Mouse (Mus musculus) midbrain, embryonic 14.5 days (tissue): ENCODE results near the gene Srrm2. TPM values are rescaled to one million over a fixed set of nuclear protein-coding genes. Genes with fewer than 3 reads are reported as not detected.
A peak's percentile ranks its signal among the peaks of the same experiment; 100 is the strongest.
"Not testable (repeated sequence)": the region's sequence is repeated elsewhere in the genome, so short reads cannot be mapped to it uniquely, and the experiment has no call there.

Experiments
- ATAC-seq: fragments of 200-750 bp; cut with Nextera tagmentation; 2 replicates; pipeline ENCODE4 v1.8.0; 2017; ENCODE audit warnings: moderate number of reproducible peaks, moderate library complexity; ENCODE audit not compliant: low FRiP score, low TSS enrichment
- DNase-seq: peaks from one replicate; pipeline ENCODE4 v3.0.0-alpha.2; 2015
- H3K27ac ChIP-seq: fragments of 300-500 bp; sonication (generic); replicated peaks from 2 replicates; pipeline ENCODE4 v1.5.1; 2014; ENCODE audit warnings: mild to moderate bottlenecking, low read depth, low read length, moderate library complexity
- H3K27me3 ChIP-seq: fragments of 300-500 bp; sonication (generic); 2 replicates; pipeline ENCODE4 v1.6.1; 2014; ENCODE audit warnings: low read length, control low read depth, mixed read lengths; ENCODE audit not compliant: control insufficient read depth, insufficient read depth
- H3K36me3 ChIP-seq: fragments of 300-500 bp; sonication (generic); 2 replicates; pipeline ENCODE4 v1.6.1; 2014; ENCODE audit warnings: low read length, control low read depth; ENCODE audit not compliant: control insufficient read depth, insufficient read depth
- H3K4me1 ChIP-seq: fragments of 300-500 bp; sonication (generic); 2 replicates; pipeline ENCODE4 v1.6.1; 2014; ENCODE audit warnings: mild to moderate bottlenecking, antibody characterized with exemption, low read length, control low read depth; ENCODE audit not compliant: control insufficient read depth, insufficient read depth
- H3K4me2 ChIP-seq: fragments of 300-500 bp; sonication (generic); 2 replicates; pipeline ENCODE4 v1.6.1; 2014; ENCODE audit warnings: mild to moderate bottlenecking, low read length, moderate library complexity
- H3K4me3 ChIP-seq: fragments of 300-500 bp; sonication (generic); replicated peaks from 2 replicates; pipeline ENCODE4 v1.5.1; 2014; ENCODE audit warnings: low read depth, low read length
- H3K9ac ChIP-seq: fragments of 300-500 bp; sonication (generic); replicated peaks from 2 replicates; pipeline ENCODE4 v1.6.1; 2014; ENCODE audit warnings: mild to moderate bottlenecking, low read length, moderate library complexity
- H3K9me3 ChIP-seq: fragments of 300-500 bp; sonication (generic); 2 replicates; pipeline ENCODE4 v1.6.1; 2016; ENCODE audit warnings: low read length, control low read depth, mixed read lengths; ENCODE audit not compliant: control insufficient read depth
- WGBS: fragments of 180-500 bp; shearing (Covaris S2); extraction: QIAGEN DNeasy Blood & Tissue Kit; methylation state at CpG from one replicate; pipeline ENCODE4 v1.1.7; 2014; 5-methylcytosine and 5-hydroxymethylcytosine counted together
- polyA plus RNA-seq: library from polyadenylated mRNA; unstranded; fragments of >200 nt; fragmentation: Nextera tagmentation; extraction: Ambion mirVana; gene quantifications from 2 replicates; pipeline ENCODE4 v1.2.1, GENCODE M21; 2014

The Srrm2 gene
- polyA plus RNA-seq, 1 experiment from 2014 or later = 498 TPM

GRCm38 (mm10) chr17:23772219-23772556 is 18.1 kb upstream of the Srrm2 start:
- not testable (repeated sequence) for H3K9me3 ChIP-seq, H3K27me3 ChIP-seq, H3K9ac ChIP-seq, H3K27ac ChIP-seq, ATAC-seq, DNase-seq
- peak overlapping the region; percentile 65 for H3K4me2 ChIP-seq
- peaks cover 14% of the 10 kb centered on the region; the same call in 1 of the 2 replicates for H3K36me3 ChIP-seq
- H3K4me3 ChIP-seq = peak overlapping the region; percentile 86
- peaks cover 20% of the 10 kb centered on the region for H3K4me1 ChIP-seq
- WGBS = 96% methylated on average over 2 of the region's 2 CpGs

DNA sequence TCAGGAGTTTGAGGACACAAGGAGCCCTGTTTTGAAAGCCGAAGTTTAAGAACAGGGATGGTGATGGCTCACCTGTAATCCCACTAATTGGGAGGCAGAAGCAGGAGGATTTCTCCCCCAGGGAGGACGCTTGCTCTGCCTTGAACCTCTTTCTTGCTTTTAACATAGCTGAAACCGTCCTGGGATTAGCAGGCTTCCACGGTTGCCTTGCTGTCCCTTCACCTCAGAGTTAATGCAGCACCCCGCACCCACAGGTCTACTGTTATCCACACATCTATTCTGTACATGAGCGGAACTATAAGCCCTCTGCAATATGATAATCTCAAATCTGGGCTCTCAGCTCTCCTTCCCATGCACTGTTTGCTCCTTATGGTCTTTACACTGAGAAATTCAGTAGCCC is 16.7 kb upstream of the Srrm2 start:
- Histone ChIP-seq H3K36me3 (peaks cover 9% of the 10 kb centered on the region; the same call in 1 of the 2 replicates), H3K4me1 (peaks cover 19% of the 10 kb centered on the region), H3K9me3 (no peaks in the 10 kb centered on the region), H3K9ac (no peak overlapping the region), H3K4me3 (no peak overlapping the region), H3K27ac (no peak overlapping the region), H3K4me2 (no peak overlapping the region), H3K27me3 (no peaks in the 10 kb centered on the region)
- DNase-seq (no peak), ATAC-seq (no peak)
- WGBS = 69% methylated on average over 6 of the region's 6 CpGs

DNA sequence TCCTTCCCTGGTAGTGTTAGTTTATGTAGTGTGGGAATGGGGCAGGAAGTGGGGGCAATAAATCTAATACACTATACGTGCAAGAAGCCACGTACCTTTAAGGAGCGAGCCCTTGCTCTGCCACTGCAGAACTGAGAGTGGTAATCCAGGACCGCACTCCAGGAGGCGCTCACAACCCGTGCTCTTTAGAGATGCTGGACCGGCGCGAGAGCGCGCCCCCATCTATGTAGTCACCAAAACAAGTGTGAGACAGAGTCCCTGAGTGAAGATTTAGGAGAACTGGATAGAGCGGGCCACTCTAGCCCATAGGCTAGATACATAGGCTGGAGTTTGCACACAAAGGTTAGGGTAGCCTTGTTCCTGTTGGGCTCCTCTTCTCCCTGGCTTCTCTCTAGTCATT is 16.2 kb upstream of the Srrm2 start:
- H3K27me3 ChIP-seq = no peaks in the 10 kb centered on the region
- ATAC-seq = peak; percentile 21; the same call in 1 of the 2 replicates
- WGBS = 6% methylated on average over 12 of the region's 12 CpGs
- H3K4me1 ChIP-seq = peaks cover 15% of the 10 kb centered on the region
- no peak overlapping the region for H3K4me2 ChIP-seq
- no peak overlapping the region for H3K9ac ChIP-seq
- H3K4me3 ChIP-seq = no peak overlapping the region
- peak; percentile 84 for DNase-seq
- H3K9me3 ChIP-seq = no peaks in the 10 kb centered on the region
- peaks cover 5% of the 10 kb centered on the region; the same call in 1 of the 2 replicates for H3K36me3 ChIP-seq
- H3K27ac ChIP-seq = no peak overlapping the region

DNA sequence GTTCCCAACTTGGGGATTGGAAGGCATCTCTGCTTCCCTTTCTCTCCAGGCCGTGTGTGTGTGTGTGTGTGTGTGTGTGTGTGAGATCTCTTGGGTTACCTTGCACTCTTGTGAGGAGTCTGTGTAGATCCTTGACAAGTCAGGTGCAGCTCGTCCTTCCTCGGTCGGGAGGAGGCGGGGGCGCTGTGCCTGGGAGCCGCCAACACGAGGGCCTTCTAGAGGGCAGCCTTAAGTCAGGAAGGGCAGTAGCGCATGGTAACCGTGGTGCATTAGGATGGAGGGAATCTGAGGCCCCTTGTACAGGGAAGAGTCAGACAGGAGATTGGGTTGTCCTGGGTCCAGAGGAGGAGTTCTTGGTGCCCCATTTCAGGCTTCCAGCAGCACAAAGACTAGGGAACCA is 14.1 kb upstream of the Srrm2 start:
- no peak for ATAC-seq
- Histone ChIP-seq H3K4me3 (no peak overlapping the region), H3K27me3 (no peaks in the 10 kb centered on the region), H3K4me2 (no peak overlapping the region), H3K9me3 (no peaks in the 10 kb centered on the region), H3K36me3 (peaks cover 7% of the 10 kb centered on the region; the same call in 1 of the 2 replicates), H3K27ac (no peak overlapping the region), H3K9ac (no peak overlapping the region), H3K4me1 (peaks cover 4% of the 10 kb centered on the region)
- 78% methylated on average over 10 of the region's 10 CpGs for WGBS
- DNase-seq = no peak

DNA sequence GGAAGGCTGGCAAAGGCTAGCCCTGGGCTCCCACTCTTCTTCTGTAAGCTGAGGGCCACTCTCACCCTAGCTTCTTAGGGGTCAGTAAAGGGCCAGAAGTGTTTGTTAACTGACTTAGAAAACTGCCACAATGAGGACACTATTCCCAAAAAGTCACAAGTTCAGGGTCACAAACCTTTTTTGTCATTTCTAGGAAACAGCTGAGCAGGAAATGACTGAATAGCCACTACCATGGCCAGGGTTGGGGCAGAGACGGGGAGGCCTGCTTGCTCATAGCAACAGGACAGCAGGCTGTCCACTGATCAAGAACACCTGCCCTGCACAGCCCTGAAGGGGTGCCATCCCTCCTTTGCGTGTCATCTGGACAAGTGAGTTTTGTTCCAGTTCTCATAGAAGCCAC is 13.2 kb upstream of the Srrm2 start:
- WGBS = 89% methylated on average over 2 of the region's 2 CpGs
- no peak overlapping the region for H3K9ac ChIP-seq
- ATAC-seq = no peak

GRCm38 (mm10) chr17:23778447-23778846 is 11.9 kb upstream of the Srrm2 start:
- ATAC-seq = no peak
- 70% methylated on average over 2 of the region's 2 CpGs for WGBS
- no peak overlapping the region for H3K4me3 ChIP-seq
- H3K36me3 ChIP-seq = peaks cover 7% of the 10 kb centered on the region; the same call in 1 of the 2 replicates
- no peak for DNase-seq
- H3K9ac ChIP-seq = no peak overlapping the region
- no peak overlapping the region for H3K27ac ChIP-seq
- H3K4me2 ChIP-seq = no peak overlapping the region
- H3K4me1 ChIP-seq = no peaks in the 10 kb centered on the region
- H3K9me3 ChIP-seq = no peaks in the 10 kb centered on the region
- no peaks in the 10 kb centered on the region for H3K27me3 ChIP-seq

More for the DNA sequence above, 13.2 kb upstream of the Srrm2 start:
- Histone ChIP-seq H3K27me3 (no peaks in the 10 kb centered on the region), H3K4me1 (peaks cover under 1% of the 10 kb centered on the region), H3K27ac (no peak overlapping the region), H3K9me3 (no peaks in the 10 kb centered on the region), H3K36me3 (peaks cover 7% of the 10 kb centered on the region; the same call in 1 of the 2 replicates), H3K4me2 (no peak overlapping the region), H3K4me3 (no peak overlapping the region)
- no peak for DNase-seq

DNA sequence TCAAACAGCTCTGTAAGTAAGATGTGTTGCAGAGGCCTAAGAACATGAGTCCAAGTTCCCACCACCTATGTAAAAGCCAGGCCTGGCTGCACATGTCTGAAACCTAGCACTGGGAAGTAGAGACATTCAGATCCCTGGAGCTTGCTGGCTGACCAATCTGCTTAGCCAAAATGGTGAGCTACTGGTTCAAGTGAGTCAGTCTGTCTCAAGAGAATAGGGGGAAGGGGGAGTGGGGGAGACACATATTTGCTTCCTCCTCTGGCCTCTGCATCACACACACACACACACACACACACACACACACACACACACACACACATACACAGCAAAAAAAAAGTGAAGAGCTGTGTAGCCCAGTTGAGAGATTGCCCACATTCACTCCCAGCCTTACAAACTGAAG is 7.0 kb upstream of the Srrm2 start:
- H3K27ac ChIP-seq = no peak overlapping the region
- no peak for DNase-seq
- H3K9ac ChIP-seq = no peak overlapping the region

DNA sequence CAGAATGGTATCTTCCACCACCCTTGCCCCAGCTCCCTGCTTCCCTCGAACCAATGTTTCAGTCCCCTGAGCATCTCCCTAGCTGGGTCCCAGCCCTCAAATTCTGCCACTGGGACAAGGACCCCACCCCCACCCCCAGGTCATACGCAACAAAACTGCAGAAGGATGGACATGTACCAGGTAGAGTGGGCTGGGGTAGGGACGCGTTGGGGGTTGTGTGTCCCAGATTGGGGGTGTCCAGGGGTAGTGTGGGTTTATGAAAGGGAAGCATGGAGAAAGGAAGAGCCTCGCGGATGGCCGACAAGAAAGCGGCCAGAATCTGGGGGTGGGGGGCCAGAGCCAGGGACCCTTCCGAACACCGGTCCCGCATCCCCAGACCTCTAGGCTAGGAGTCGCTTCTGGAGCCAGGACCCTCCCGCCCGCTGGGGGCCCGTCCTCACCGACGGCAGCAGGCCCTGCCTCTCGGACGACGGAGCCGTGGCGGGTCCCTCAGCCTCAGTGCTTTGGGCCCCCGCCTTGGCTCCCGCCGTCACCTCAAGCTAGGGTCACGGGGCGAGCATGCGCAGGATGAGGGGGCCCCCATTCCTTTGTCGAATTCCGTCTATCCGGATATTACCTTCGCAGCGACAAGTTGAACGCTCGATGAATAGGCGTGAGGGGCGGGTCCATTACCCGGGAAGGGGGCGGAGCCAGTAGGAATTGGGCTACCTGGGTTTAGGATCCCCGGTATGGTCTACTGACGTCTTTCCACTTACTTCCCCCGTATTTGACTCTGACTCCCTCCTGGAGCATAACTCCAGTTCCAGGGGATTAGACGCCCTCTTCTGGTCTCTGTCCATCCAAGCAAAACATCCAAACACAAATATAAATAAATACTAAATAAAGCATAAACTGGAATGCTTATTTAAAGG is 4.5 kb upstream of the Srrm2 start, which contains the start of gene Flywch2:
Gene Flywch2 (minus strand): TSS at position 521 of the 911 bp plus-strand sequence.
- H3K4me3 ChIP-seq = peak within 1 kb of the TSS; percentile 64
- H3K36me3 ChIP-seq = no peaks in the 10 kb centered on the region
- H3K27ac ChIP-seq = peak within 1 kb of the TSS; percentile 94
- no peaks in the 10 kb centered on the region for H3K27me3 ChIP-seq
- ATAC-seq (peak; percentile 89), DNase-seq (peak; percentile 96)
- H3K4me2 ChIP-seq = peak within 1 kb of the TSS; percentile 72
- H3K9ac ChIP-seq = peak within 1 kb of the TSS; percentile 83
- no peaks in the 10 kb centered on the region for H3K9me3 ChIP-seq
- H3K4me1 ChIP-seq = peaks cover 23% of the 10 kb centered on the region
- 1% methylated on average over 43 of the region's 43 CpGs for WGBS

More for the DNA sequence above, 7.0 kb upstream of the Srrm2 start:
- H3K9me3 ChIP-seq = no peaks in the 10 kb centered on the region
- no peak overlapping the region for H3K4me2 ChIP-seq
- no peaks in the 10 kb centered on the region for H3K27me3 ChIP-seq
- H3K4me1 ChIP-seq = peaks cover 9% of the 10 kb centered on the region
- H3K4me3 ChIP-seq = no peak overlapping the region
- no peak for ATAC-seq
- H3K36me3 ChIP-seq = peaks cover 5% of the 10 kb centered on the region; the same call in 1 of the 2 replicates
